Mouse (Mus musculus): ENCODE results near the gene Ffar1.

GRCm38 (mm10) chr7:30861464-30861863, at the start of gene Ffar1:
- TF ChIP-seq CTCF (IDR thresholded peaks at IDR 0.05; ENCODE audit: borderline replicate concordance, control insufficient read depth, extremely low read depth, insufficient read depth, low read length, poor library complexity), result no peak
- TF ChIP-seq POLR2A (IDR thresholded peaks at IDR 0.05; ENCODE audit: control insufficient read depth, extremely low read depth, insufficient read depth, low read length, poor library complexity), result no peak
